Mouse (Mus musculus): ENCODE data around the gene Morn3. TPM values are rescaled to one million over a fixed set of nuclear protein-coding genes. Genes with fewer than 3 reads are reported as not detected.

Morn3 gene
- total RNA-seq, 2 experiments from 2014 or later, result not detected

DNA sequence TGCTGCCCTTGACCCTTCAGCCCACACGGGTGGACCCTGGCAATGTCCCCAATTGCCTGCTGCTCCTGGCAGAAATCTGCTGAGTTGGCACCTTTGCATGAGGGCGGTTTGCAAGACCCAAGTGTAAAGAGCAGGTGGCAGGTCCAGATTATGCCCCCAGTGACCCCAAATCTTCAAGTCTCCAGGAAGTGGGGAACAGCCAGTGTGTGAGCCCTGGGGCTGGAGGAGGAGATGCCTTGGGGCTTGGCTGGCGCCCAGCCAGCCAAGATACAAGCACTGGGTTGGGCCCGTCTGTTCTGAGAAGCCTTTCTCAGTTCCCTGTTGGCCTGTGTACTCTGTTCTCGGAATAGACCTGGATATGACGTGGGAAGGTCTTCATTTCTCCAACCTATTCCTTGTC is 19.4 kb downstream of the Morn3 start:
- no peak for DNase-seq (ENCODE audit: low spot score)

DNA sequence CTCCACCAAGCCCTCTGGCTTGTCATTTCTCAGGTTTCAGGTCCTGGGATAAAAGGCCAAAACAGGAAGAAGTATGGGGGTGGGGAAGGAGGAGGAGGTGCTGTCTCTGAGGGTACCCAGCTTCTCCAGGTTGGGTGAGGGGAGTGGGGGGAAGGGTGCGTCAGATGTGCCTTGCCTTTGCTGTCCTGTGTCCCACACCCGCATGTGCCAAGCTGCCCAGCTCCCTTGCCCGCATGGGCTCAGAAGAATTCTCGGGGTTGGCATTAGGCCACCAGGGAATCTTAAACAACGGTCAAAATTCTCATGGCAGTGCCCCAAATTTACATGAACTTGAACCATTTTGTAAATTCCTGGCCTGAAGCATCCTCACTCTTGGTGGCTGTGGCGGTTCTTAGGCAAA is 20.4 kb downstream of the Morn3 start:
- intact Hi-C loops (cut with DNase I), result no loop called here
- no peak for DNase-seq (ENCODE audit: low spot score)

More for the DNA sequence above, 19.4 kb downstream of the Morn3 start:
- intact Hi-C loops (cut with DNase I), result no loop called here

- intact Hi-C loops (cut with DNase I), result no loop called here
- no peak for DNase-seq (ENCODE audit: low spot score)
These were observed 21.7 kb downstream of the Morn3 start for GRCm38 (mm10) chr5:123024965-123025573.

GRCm38 (mm10) chr5:123024312-123024711 is 22.5 kb downstream of the Morn3 start:
- intact Hi-C loops (cut with DNase I), result no loop called here
- DNase-seq (ENCODE audit: low spot score), result no peak

DNA sequence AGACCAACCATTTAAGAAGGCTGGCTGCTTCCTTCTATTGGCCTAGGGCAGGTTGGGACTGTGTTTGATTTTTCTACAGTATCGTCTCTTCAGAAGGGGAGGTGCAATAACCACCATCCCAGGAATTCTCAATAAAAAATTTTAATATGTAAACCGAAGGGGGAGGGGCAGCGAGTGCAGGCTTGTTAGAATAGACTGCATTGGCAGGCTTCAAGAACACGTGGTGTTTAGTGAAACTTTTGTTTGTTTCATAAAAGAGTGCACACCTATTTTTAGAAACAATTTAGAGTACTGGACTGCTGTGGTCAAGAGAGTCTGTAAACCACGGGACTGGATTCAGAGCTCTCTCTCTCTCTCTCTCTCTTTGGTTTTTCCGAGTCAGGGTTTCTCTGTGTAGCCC is 23.8 kb downstream of the Morn3 start:
- no peak for DNase-seq (ENCODE audit: low spot score)
- intact Hi-C loops (cut with DNase I), result no loop called here

DNA sequence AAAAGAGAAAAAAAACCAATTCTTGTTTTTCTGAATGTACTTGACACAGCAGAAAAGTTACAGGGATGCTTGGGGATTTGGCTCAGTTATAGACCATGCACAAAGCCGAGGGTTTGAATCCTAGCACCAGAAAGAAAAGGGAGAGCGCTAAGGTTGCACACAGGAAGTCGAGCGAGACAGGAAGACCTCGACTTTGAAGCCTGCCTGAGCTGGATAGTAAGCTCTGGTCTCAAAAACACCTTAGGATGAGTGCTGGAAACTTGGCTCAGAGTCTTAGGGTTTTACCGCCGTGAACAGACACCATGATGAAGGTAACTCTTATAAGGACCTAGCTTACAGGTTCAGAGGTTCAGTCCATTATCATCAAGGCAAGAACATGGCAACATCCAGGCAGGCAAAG is 25.4 kb downstream of the Morn3 start:
- intact Hi-C loops (cut with DNase I), result no loop called here
- no peak for DNase-seq (ENCODE audit: low spot score)

- intact Hi-C loops (cut with DNase I), result no loop called here
- no peak for DNase-seq (ENCODE audit: low spot score)
These were observed 26.4 kb downstream of the Morn3 start for GRCm38 (mm10) chr5:123020426-123020825.

DNA sequence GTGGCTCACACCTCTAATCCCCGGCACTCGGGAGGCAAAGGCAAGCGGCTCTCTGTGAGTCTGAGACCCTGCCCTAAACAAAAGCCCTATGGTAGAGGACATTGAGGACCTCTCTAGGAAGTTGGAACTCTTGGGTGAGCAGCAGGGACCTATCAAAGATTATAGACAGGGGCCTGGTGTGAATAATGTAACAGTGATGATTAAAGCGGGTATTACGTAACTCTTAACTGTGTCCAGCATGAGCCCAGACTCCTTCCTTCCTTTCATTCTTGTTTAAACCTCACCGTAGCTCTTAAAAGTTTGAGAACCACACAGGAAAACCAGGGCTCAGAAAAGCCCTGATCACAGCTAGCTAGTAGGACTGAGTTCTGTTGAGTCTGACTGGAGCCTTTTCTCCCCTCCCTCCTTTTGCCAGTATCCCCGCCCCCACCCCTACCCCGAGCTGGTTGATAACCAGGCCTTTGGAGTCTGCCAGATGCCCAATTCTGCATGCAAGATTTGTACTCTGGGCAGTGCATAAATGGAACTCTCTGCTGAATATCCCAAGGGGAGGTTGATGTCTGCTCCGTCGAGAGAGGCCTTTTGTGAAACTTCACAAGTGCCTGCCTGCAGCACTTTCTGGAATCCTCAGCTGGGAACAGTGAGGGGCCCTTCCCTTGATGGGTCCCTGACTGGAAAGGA is 27.3 kb downstream of the Morn3 start:
- intact Hi-C loops (cut with DNase I), result no loop called here
- DNase-seq (ENCODE audit: low spot score), result no peak

- no peak for DNase-seq (ENCODE audit: low spot score)
- intact Hi-C loops (cut with DNase I), result no loop called here
These were observed 29.3 kb downstream of the Morn3 start for GRCm38 (mm10) chr5:123017504-123017903.

- no peak for DNase-seq (ENCODE audit: low spot score)
- intact Hi-C loops (cut with DNase I), result loop anchor here (2.0 kb wide), 1 partner anchor 31 kb away; the partner anchor contains the start of gene Morn3
These were observed 30.9 kb downstream of the Morn3 start for GRCm38 (mm10) chr5:123015915-123016314.

- intact Hi-C loops (cut with DNase I), result loop anchor here (2.0 kb wide), 1 partner anchor 32 kb away; the partner anchor contains the start of gene Morn3
- peak; percentile 97 for DNase-seq (ENCODE audit: low spot score)
These were observed 31.8 kb downstream of the Morn3 start, which contains the start of gene Orai1 for GRCm38 (mm10) chr5:123014753-123015701. Gene Orai1, plus strand, starts transcription at chr5:123015074.

DNA sequence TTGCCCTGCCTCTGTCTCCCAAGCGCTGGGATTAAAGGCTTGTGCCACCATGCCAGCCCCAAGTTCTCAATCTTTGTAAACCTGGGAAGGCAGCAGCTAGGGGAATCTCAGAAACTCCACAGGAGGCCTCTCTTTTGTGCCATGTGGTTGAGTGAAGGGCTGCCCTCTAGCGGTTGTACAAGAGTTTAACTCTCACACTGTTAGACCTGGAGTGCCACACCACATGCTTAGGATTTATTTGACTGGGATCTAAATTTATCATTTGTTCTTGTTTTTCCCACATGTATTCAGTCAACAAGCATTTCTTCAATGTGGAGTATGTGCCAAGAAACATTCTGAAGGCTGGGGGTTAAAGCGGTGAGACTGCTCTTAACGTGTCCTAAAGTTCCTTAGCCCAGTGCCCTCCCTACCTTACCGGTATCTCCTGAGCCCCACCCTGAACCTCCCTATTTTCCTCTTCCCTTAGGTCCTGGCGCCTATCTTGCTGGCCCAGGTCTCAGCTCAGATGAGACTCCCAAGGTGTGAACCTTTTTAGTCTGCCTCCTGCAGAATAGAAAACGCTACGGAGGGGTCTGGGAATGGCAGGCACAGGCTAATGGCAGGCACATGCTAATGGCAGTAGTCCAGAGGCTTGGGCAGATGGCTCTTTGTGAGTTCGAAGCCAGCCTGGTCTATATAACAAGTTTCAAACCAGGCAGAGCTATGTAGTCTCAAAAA is 33.1 kb downstream of the Morn3 start:
- intact Hi-C loops (cut with DNase I), result loop anchor here (2.0 kb wide), 2 partner anchors 33 to 45 kb away; partner anchors contain the start of gene Morn3
- DNase-seq (ENCODE audit: low spot score), result no peak

DNA sequence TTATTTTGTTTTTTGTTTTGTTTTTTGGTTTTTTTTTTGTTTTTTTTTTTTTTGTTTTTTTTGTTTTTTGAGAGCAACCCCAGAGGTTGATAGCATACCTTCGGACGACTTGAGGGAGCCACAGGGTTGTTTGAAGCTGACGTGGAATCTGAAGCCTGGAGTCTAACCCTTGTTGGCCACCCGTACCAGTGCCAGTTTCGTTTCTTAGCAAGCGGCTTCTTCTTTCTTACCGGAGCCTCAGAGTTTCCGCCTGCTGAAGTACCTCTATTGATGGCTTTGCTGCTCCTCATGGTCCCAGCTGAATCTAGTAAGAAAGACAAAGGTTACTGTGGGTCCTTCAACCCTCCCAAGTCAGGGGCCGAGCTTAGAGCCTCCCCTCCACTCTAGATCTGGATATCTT is 35.1 kb downstream of the Morn3 start:
- intact Hi-C loops (cut with DNase I), result loop anchor here (2.0 kb wide), 2 partner anchors 23 to 43 kb away; partner anchors contain the start of gene Kdm2b
- no peak for DNase-seq (ENCODE audit: low spot score)

- no peak for DNase-seq (ENCODE audit: low spot score)
- intact Hi-C loops (cut with DNase I), result loop anchor here (2.0 kb wide), 1 partner anchor 22 kb away; the partner anchor contains the start of gene Kdm2b
These were observed 36.0 kb downstream of the Morn3 start for GRCm38 (mm10) chr5:123010806-123011205.

DNA sequence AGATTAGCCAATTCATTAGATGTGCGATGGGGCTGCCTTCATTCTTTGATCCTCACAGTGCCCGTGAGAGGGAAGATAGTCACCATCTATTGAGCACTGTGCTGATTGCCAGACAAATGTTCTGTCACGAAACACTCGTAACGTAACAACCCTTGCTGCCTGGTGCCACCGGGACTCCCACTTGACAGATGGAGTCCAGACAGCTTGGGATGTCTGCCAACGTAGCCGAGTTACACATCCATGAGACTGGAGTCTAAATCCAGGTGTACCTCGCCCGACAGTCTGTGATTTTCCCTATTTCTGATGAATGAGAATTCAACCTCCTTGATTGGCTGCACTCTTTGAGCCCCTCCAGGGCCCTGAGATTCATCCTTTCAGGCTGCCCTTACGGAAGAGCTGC is 36.9 kb downstream of the Morn3 start:
- intact Hi-C loops (cut with DNase I), result loop anchor here (2.0 kb wide), 1 partner anchor 21 kb away; the partner anchor contains the start of gene Kdm2b
- DNase-seq (ENCODE audit: low spot score), result no peak

DNA sequence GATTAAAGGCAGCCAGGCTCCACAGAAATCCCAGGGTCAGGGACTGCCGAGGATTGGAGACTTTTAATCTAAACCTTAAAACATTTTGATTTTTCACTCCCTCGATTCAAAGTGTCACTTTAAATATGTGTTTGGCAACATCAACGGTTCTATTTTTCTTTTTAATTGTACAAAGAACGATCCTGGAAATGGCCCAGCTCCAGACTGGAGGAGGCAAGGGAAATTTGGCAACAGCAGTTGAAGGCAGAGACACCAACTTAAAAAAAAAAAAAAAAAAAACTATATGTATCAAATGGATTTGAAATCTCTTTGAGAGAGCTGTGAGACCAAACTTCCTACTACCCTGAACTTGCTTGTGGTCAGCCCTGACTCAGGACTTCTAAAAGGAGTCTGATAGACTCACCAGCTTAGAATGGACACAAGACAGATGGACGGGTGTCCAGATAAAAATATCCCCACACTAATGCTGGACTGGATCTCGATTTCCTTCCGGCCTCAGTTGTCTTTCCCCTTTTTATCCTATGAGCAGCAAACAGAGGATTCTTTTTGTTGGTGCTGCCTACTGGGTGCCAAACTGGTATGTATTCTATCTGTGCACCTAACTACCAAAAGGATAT is 37.8 kb downstream of the Morn3 start:
- no peak for DNase-seq (ENCODE audit: low spot score)
- intact Hi-C loops (cut with DNase I), result no loop called here

- no peak for DNase-seq (ENCODE audit: low spot score)
- intact Hi-C loops (cut with DNase I), result no loop called here
These were observed 40.9 kb downstream of the Morn3 start for GRCm38 (mm10) chr5:123005716-123006592.

DNA sequence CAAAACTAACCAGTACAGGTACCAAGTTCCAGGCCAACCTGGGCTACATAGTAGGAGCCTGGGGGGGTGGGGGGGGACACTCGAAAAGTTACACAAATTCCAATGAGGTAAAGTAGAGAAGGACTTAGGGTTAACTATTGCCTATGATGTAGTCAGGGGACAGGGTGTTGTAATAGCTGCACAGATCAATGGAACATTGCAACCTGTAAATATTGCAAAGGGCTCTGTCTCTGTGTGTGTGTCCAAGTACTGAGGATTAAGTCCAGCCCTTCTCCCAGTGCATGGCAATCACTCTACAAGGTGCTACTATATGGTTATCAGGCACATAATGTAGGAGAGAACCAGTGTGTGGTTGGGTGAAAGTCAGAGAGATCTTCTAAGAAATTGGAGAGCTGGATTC is 45.9 kb downstream of the Morn3 start:
- intact Hi-C loops (cut with DNase I), result no loop called here
- DNase-seq (ENCODE audit: low spot score), result no peak
